In the genomic region with DNA sequence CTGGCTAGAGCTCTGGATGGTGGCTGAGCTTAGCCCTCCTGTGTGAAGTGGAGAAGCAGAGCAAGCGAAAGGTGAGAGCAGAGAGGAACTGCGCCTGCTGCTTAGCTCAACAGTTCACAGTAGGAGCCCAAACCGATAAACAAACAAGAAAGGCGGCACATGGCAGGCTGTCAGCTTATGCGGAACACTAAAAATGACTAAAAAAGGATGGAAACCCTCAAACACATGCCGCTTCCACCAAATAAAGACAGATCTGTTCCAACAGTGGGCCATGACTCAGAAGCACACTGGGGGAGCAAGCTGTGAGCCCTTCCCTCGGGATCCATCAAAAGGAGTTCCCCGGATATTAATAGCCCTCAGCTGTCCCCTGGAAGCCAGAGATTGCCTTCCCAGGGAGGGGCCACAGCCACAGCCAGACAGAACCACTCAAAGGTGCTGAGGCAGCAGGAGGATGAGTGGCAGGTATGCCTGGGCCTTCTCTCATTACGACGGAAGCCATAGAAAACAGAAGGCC, we compare ENCODE assay signal across 8 mouse cellular contexts. TPM values are rescaled to one million over a fixed set of nuclear protein-coding genes. Genes with fewer than 3 reads are reported as not detected.
DNase-seq lines count a peak whose midpoint lies in the region; ATAC-seq lines count a peak whose summit lies in the region.

No protein-coding gene starts in this region.

- peaks cover 91% of the 10 kb centered on the region for H3K4me1 ChIP-seq in liver, embryonic 13.5 days (replicated peaks)

- H3K9me3 ChIP-seq in liver, embryonic 13.5 days (replicated peaks) = no peaks in the 10 kb centered on the region

- H3K27me3 ChIP-seq in liver, embryonic 13.5 days = no peaks in the 10 kb centered on the region

- peak overlapping the region; percentile 17 for H3K4me2 ChIP-seq in liver, embryonic 13.5 days

- intact Hi-C loops in heart, postnatal 14 days (cut with DNase I) = no loop called here
- intact Hi-C loops in gastrocnemius, postnatal 14 days (cut with DNase I; ENCODE audit: low total_unique reads) = no loop called here

- WGBS in liver, embryonic 13.5 days (ENCODE audit: insufficient replicate concordance) = 54% methylated on average over 10 of the region's 10 CpGs

- no peak overlapping the region for H3K4me3 ChIP-seq in liver, embryonic 13.5 days (replicated peaks)

- H3K9ac ChIP-seq in liver, embryonic 13.5 days = peak overlapping the region; percentile 30; the same call in 1 of the 2 replicates

- no peak for ATAC-seq in liver, embryonic 13.5 days (ENCODE audit: low read depth)
- no peak for ATAC-seq in megakaryocyte-erythroid progenitor cell, adult 5-6 weeks (replicated peaks; ENCODE audit: low FRiP score, low TSS enrichment, poor library complexity, severe bottlenecking)
- ATAC-seq in erythroid progenitor cell, adult 5-6 weeks (replicated peaks; ENCODE audit: low FRiP score, poor library complexity, severe bottlenecking) = no peak

- peak; percentile 29 to 53 for DNase-seq in heart, adult 18-20 months
- no peak for DNase-seq in heart, postnatal 14 days
- peak; percentile 44 for DNase-seq in thymus, postnatal 4 days
- no peak for DNase-seq in thymus, postnatal 36 days
- DNase-seq in gastrocnemius, postnatal 14 days = peak; percentile 78
- DNase-seq in liver, embryonic 13.5 days = no peak

- no peaks in the 10 kb centered on the region; the same call in 1 of the 2 replicates for H3K36me3 ChIP-seq in liver, embryonic 13.5 days

- peak overlapping the region; percentile 58 for H3K27ac ChIP-seq in liver, embryonic 13.5 days

RNA-seq across cellular contexts. Expression of a gene that starts 20.8 kb away (rescaled TPM):
- total RNA-seq in heart, adult 18-20 months (2021) = 1 to 10 TPM; 3.6 to 4.0 TPM
- total RNA-seq in heart, postnatal 14 days (2021) = 1 to 10 TPM; 9.6 to 9.7 TPM
- 10 to 100 TPM; 29.2 to 37.2 TPM for total RNA-seq in gastrocnemius, postnatal 14 days (2021)
- 5.4 and 5.8 TPM in 2 replicates for polyA plus RNA-seq in liver, embryonic 13.5 days (2015; fragmentation: Nextera tagmentation; extraction: Ambion mirVana)
- total RNA-seq in megakaryocyte-erythroid progenitor cell, adult 5-6 weeks (2014; fragmentation: Nextera tagmentation) = 57.8 and 68.4 TPM in 2 replicates
- total RNA-seq in megakaryocyte-erythroid progenitor cell, adult 5-6 weeks (2017) = 66.9 and 100 TPM in 2 replicates
- 96.4 and 130 TPM in 2 replicates for total RNA-seq in erythroid progenitor cell, adult 5-6 weeks (2015; ENCODE audit: low replicate concordance)
- 189 and 234 TPM in 2 replicates for total RNA-seq in erythroid progenitor cell, adult 5-6 weeks (2017; ENCODE audit: low replicate concordance)

Comparison
In these comparisons a context has a peak if more than half of its experiments do, and no peak if none do; other contexts are left out.
1. DNase-seq: peak in heart, adult 18-20 months (2 of 2), thymus, postnatal 4 days (single experiment) and gastrocnemius, postnatal 14 days (single experiment); none in heart, postnatal 14 days (0 of 2), thymus, postnatal 36 days (0 of 2) and liver, embryonic 13.5 days (single experiment).